Mouse (Mus musculus): Measurements from ENCODE around the gene Fbxl20.
"Not testable (repeated sequence)": the region's sequence is repeated elsewhere in the genome, so short reads cannot be mapped to it uniquely, and the experiment has no call there.

Gene Fbxl20

DNA sequence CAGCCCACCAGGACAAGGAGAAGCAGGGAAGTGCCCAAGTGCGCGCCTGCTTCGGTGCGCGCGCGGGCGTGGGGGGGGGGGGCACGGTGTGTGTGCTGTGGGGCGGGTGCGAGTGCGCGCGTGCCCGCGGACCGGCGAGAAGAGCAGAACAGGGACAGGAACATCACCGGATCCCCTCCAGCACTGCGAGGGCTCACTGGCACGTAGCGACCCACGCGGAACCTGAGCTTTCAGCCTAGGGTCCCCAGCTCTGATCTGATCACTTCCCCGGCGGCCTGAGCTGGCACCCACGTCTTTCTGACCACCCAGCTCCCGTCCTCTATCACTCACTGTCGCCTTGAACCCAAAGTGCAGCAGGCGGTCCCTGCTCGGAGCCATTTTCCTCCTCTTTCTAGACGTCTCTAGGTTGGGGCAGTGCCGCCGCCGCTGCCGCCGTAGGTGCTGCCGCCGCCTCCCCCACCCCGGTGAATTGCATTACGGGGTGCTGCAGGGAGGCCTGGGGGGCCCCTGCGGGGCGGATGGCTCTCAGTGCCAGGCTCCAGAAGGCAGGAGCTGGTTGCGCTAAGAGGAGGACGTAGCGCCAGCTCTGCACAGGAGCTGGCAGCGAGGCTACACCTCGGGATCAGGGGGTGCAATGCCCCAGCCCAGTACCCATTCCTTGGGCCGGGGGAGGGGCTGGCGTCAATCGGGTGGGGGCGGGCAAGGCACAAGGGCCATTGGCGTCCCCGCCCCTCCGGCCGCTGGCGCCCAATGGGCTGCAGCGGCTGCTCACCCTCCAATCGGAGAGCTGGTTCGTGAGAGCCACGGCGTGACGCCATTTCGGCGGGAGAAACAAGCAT, at the start of gene Fbxl20:
Gene Fbxl20 (minus strand): TSS at position 618 of the 839 bp plus-strand sequence.
- DNase-seq (ENCODE audit: low read depth, low spot score): peak; percentile 84

- DNase-seq (ENCODE audit: low read depth, low spot score): peak; percentile 93
Observed at GRCm38 (mm10) chr11:98192901-98193805, 43.0 kb upstream of the Fbxl20 start, which contains the start of gene Med1. Gene Med1, minus strand, starts transcription at chr11:98193293.

- DNase-seq (ENCODE audit: low read depth, low spot score): no peak
Observed at GRCm38 (mm10) chr11:98190820-98191219, 40.6 kb upstream of the Fbxl20 start.

DNA sequence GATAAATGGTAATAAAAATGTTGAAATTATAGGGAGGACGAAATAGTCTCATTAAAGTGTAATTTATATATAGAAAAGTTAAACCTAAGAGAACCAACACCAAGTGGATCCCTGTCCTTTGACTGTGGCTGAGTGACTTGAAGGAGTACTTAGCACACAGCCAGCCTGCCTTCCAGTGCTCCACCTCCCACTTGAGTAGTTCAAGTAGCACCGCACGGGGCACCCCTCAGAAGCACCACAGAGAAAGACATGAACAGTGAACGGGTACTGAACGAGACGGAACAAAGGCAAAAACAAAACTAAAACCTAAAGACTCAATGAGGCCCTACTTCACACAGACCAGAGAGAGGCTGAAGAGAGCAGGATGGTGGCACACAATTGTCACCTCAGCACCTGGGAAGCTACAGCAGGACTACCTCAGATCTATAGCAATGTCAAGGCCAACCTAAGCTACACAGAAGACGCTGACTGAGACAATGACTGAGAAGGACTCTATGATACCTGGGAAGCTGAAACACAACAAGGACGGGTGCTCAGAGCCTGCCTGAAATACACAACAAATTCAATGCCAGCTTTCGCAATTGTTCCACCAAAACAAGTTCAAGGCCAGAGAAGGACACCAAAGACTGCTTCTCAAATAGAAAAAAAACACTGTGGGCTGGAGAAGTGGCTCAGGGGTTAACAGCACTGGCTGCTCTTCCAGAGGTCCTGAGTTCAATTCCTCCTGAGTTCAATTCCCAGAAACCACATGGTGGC, 37.6 kb upstream of the Fbxl20 start:
- DNase-seq (ENCODE audit: low read depth, low spot score): no peak

- DNase-seq (ENCODE audit: low read depth, low spot score): not testable (repeated sequence)
Observed at GRCm38 (mm10) chr11:98182149-98182548, 31.9 kb upstream of the Fbxl20 start.

DNA sequence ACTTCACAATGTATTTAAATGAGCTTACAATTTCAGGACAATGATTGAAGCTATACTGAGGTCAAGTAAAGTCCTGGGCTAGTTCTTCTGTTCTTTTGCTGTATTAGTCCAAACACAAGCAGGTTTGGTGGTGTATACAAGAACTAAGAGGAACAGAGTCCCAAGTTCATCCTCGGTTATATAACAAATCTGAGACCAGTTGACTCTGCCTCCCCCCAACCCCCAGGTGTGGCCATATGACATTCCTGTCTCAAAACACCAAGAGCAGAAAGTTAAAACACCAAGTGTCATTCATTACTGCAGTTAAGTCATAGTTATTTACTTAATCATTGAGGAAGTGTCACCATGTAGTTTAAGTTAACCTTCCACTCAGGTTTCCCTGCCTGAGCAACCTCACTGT, 18.2 kb upstream of the Fbxl20 start:
- DNase-seq (ENCODE audit: low read depth, low spot score): no peak

DNA sequence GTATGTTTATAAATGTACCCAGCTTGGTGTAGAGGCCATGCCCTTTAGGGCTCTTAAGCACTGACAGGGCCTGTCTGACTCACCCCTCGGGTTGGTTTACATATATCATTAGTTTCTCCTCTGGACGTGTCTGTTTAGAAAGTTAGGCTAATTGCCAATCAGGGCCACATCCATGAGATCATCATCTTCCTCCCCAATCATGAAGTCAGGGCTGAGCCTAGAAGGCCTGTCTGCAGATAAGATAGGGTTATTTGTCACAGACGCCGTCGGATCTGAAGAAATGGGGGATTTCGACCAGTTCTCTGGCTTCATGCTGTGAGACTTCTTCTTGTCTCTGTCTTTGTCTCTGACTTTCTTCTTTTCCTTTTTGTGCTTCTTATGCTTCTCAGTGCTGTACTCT, 4.9 kb upstream of the Fbxl20 start:
- no peak for DNase-seq (ENCODE audit: low read depth, low spot score)

DNA sequence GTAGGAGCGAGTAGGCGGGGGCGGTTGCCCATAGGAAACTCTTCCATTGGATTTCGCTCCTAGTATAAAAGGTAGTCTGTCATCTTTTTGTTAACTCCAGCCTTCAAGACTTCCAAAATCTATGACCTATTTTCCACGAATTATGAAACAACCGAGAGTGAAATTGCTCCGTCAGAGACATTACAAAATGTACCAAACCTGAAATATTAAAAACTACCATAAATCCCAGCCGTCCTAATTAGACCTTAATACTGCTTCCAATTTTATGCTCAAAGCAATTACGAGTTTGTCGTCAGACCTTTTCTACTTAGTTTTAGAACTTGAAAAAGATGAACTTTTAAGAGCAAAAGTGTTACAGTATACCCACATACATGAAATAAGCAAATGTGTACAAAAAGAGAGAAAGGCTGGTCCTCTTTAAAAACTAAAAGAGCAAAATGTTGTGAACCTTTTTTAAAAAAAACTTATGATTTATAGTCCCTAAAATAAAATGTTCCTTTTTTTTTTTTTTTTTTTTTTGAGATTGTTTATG, 488 bp upstream of the Fbxl20 start:
- DNase-seq (ENCODE audit: low read depth, low spot score): no peak

DNA sequence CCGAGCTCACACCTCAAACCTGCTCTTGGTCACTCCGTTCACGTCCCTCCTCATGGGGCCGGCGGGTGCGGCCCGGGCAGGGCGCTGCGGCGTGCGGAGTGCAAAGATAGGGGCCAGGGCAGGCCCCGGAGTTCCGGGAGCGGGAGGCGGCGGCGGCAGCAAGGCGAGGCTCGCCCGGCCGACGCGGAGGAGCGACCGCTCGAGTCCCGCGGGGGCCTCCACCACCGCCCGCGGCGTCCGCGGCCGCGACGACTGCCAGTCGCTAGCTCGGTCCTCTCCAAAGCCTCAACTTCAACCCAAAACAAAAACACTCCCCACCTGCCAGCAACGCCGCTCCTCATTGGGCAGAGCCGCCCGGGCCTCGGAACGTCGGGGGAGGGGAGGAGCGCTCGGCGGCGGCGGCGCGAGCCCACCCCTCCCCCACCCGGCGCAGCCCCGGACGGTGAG, 876 bp downstream of the Fbxl20 start:
- DNase-seq (ENCODE audit: low read depth, low spot score): peak; percentile 84

DNA sequence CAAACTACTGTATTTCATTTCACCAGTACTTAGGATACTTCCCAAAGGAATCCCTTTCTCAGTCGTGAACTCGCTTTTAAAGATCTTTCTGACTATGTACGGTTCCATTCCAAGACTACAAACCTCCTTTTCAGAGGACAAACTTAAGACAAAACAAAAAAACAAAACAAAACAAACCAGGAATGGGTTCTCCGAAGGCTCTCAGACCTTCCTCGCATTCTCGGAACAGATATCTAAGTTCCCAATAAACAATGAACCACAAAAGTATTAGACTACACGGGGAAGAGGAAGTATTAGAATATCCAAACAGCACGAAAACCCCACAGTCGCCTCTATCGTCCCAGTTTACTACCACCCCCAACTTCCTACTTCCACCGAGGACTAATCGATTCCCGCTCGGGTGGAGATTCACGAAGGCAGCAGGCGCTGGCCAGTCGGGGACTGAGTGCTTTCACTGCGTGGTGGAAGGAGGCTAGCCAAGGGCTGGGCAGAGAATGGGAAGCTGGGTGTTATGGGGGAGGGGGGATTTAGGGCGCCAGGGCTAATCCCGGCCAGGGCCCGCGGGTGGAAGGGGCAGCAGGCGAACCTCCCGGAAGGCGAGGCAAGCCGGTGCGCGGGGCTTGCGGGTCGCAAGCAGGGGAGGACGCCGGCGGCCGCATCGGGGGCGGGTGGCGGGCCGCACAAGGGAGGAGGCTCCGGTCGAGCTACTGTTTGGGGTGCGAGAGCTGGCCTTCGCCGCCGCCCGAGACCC, 1.5 kb downstream of the Fbxl20 start:
- peak; percentile 52 for DNase-seq (ENCODE audit: low read depth, low spot score)

DNA sequence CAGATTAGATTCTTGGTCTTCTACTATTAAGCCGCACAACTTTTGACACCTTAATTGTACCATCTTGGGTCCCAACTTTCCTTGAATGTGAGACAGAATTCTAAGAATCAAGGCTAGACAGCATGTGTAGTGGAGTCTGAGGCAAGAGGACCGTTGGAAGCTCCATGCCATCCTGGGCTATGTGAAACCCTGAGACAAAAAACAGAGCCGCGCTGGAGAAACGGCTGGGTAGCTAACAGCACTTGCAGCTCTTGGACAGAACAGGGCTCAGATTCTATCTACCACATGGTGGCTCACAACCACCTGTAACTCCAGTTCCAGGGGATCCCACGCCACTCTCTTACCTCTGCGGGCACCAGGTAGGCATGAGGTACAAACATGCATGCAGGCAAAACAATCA, 4.3 kb downstream of the Fbxl20 start:
- DNase-seq (ENCODE audit: low read depth, low spot score): no peak

- DNase-seq (ENCODE audit: low read depth, low spot score): no peak
Observed at GRCm38 (mm10) chr11:98142545-98142944, 7.7 kb downstream of the Fbxl20 start.

DNA sequence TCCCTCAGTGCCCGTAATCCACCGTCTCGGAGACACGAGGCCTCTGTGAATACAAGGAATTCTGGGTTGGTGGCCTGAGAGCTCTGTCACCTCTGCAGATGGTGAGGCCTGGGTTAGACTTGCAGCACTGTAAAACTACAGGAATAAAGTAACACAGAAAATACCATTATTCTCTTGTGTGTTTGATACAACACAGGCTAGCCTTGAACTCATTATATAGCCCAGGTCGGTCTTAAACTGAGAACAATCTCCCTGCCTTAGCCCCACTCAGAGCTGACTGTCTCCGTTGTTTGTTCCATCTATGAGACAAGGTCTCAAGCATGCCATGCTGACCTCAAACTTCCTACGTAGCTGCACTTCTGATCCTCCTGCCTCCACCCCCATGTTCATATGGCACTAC, 11.3 kb downstream of the Fbxl20 start:
- no peak for DNase-seq (ENCODE audit: low read depth, low spot score)

- no peak for DNase-seq (ENCODE audit: low read depth, low spot score)
Observed at GRCm38 (mm10) chr11:98137836-98138235, 12.4 kb downstream of the Fbxl20 start.

DNA sequence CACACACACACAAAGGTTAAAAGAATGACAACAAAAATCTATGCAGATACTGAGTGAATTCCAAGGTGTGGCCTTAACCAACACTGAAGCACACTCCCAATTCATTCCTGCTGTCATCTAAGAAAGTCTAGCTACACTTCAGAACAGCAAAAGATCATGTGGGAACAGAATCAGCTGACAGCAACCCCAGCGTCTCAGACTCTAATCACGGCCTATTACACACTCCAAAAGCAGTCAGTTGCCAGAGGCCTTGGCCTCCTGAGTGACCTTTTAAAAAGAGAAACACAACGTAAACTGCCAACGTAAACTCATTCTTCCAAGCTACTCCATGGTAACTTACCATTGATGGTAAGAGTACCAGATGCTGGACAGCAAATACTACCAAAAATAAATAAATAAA, 15.3 kb downstream of the Fbxl20 start:
- DNase-seq (ENCODE audit: low read depth, low spot score): no peak

- no peak for DNase-seq (ENCODE audit: low read depth, low spot score)
Observed at GRCm38 (mm10) chr11:98123424-98123823, 26.8 kb downstream of the Fbxl20 start.

DNA sequence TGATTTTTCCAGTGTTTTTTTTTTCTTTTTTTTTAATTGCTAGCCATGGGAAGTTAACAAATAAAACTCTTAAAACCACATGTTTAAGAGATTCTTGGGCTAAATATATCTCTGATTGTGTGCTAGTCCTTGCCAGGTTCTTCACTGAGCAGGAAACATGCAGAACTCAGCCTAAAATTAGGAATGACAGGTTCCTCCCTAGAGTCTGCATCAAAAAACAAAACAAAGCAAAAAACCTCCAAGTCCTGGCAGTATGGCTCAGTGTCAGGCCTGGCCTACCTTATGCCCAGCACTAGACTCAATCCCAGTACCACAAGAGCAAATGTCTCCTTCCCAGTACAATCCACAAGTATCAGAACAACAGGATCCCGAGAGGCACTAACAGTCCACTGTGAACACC, 35.8 kb downstream of the Fbxl20 start:
- DNase-seq (ENCODE audit: low read depth, low spot score): no peak

GRCm38 (mm10) chr11:98113504-98113903, 36.7 kb downstream of the Fbxl20 start:
- no peak for DNase-seq (ENCODE audit: low read depth, low spot score)

DNA sequence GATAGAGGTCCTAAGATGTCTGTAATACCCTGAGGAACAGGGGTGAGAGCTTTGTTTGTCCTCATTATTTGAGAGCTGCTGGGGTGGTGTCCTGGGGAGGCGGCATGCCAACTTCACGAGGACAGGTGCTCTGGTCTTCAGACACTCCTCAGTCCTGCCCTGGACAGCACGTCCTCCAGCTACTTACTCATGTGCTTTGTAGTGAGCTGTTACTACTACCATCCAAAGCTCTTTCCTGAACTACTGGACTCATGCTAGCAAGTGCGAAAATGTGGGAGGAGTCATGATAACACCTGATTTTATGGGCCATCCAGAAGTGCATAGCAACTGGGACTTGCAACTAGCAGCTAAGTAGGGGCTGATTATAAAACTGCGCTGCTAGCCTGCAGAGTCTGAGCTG, 40.5 kb downstream of the Fbxl20 start:
- no peak for DNase-seq (ENCODE audit: low read depth, low spot score)

DNA sequence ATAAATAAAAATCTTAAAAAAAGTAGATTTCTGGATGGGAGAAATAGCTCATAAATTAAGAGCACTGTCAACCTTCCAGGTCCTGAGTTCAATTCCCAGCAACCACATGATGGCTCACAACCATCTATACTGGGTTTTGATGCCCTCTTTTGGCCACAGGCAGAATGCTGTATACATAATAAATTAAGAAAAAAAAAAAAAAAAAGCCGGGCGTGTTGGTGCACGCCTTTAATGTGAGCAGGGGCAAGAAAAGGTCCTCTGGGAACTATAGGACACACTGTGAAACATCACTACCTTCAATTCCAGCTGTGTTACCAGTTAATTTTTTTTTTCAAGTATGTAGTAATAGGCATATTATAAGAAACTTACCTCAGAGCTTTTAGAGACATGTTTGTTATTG, 48.9 kb downstream of the Fbxl20 start:
- DNase-seq (ENCODE audit: low read depth, low spot score): no peak

- no peak for DNase-seq (ENCODE audit: low read depth, low spot score)
Observed at GRCm38 (mm10) chr11:98090583-98090982, 59.6 kb downstream of the Fbxl20 start.

Measured in retina, postnatal 7 days (tissue).